Mouse (Mus musculus) adrenal gland, postnatal 0 days (tissue): Measurements from ENCODE around the gene Zfand6. TPM values are rescaled to one million over a fixed set of nuclear protein-coding genes. Genes with fewer than 3 reads are reported as not detected.

ENCODE experiments used
- polyA plus RNA-seq: library from polyadenylated mRNA; unstranded; fragments of >200 nt; fragmentation: Nextera tagmentation; extraction: Ambion mirVana; gene quantifications from 2 replicates; pipeline ENCODE4 v1.2.1, GENCODE M21; 2015

Zfand6 gene
- polyA plus RNA-seq = 175 and 182 TPM in 2 replicates

GRCm38 (mm10) chr7:84689251-84690100 is at the start of gene Zfand6:
TSS of gene Zfand6 (minus strand) at chr7:84689959.

DNA sequence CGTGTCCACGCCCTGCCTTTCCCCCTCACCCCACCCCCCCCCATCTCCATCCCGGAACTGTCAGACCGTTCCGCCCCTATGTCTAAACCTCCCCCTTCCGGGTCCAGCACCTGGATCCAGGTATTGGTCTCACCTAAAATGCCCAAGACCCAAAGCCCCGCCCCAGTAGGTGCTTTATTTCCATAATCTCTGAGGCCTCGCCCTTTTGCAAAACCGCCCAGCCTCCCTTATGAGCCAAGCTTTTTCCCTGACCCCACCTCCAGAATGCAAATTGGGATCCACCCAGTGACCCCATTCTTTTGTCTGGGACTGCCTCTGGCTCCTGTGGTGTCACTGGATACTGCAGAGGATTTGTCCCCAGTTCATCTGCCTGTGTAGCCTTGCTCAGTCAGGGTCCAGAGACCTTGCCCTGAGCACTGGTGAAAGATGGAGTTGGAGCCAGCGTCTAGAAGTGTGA is 83.4 kb downstream of the Zfand6 start, which contains the start of gene Fah:
Gene Fah (minus strand): TSS at position 430 of the 457 bp plus-strand sequence.

Other genes starting within 250 kb of the Zfand6 start
- 2.3 and 4.9 TPM in 2 replicates for gene Gm2115, start 161.0 kb downstream of the Zfand6 start, polyA plus RNA-seq
- 21.5 and 23.7 TPM in 2 replicates for gene Fah, start 83.2 kb downstream of the Zfand6 start, polyA plus RNA-seq
- not detected in 2 replicates for gene Olfr291, start 163.6 kb upstream of the Zfand6 start, polyA plus RNA-seq